Mouse (Mus musculus): Measurements from ENCODE around the gene Mthfd1.

- TF ChIP-seq CTCF (IDR thresholded peaks at IDR 0.05), result no peak
- no peak for TF ChIP-seq EP300 (IDR thresholded peaks at IDR 0.05)
These were observed 113.2 kb downstream of the Mthfd1 start for GRCm38 (mm10) chr12:76368201-76368789.

Data from lung, postnatal 0 days (tissue).